Mouse (Mus musculus): ENCODE results near the gene Psmd9.

Gene Psmd9

GRCm38 (mm10) chr5:123294653-123295052 lies 125.4 kb downstream of the Psmd9 start:
- CTCF ChIA-PET = no interaction called here

- CTCF ChIA-PET = no interaction called here
These were observed 127.1 kb downstream of the Psmd9 start for GRCm38 (mm10) chr5:123296224-123296806.

- CTCF ChIA-PET = interaction anchor here (0.6 kb wide), 2 partner anchors 38 to 44 kb away, joined by 3 to 27 read pairs; no protein-coding TSS in a partner anchor
These were observed 128.0 kb downstream of the Psmd9 start for GRCm38 (mm10) chr5:123296972-123297754.

- CTCF ChIA-PET = no interaction called here
These were observed 128.6 kb downstream of the Psmd9 start for GRCm38 (mm10) chr5:123297830-123298229.

- CTCF ChIA-PET = no interaction called here
These were observed 129.3 kb downstream of the Psmd9 start for GRCm38 (mm10) chr5:123298526-123298925.

All from spleen, embryonic (tissue).